Mouse (Mus musculus) hindbrain, embryonic 10.5 days (tissue): Measurements from ENCODE around the gene Tmem88b. TPM values are rescaled to one million over a fixed set of nuclear protein-coding genes. Genes with fewer than 3 reads are reported as not detected.
"Not testable (repeated sequence)": the region's sequence is repeated elsewhere in the genome, so short reads cannot be mapped to it uniquely, and the experiment has no call there.

ENCODE experiments used
- DNase-seq: peaks from one replicate; pipeline ENCODE4 v3.0.0-alpha.2; 2017; ENCODE audit warnings: low spot score
- H3K27ac ChIP-seq: fragments of 300-500 bp; sonication (generic); 2 replicates; pipeline ENCODE4 v1.5.1; 2016; ENCODE audit warnings: mild to moderate bottlenecking, moderate library complexity
- H3K27me3 ChIP-seq: fragments of 300-500 bp; sonication (generic); 2 replicates; pipeline ENCODE4 v1.6.1; 2016; ENCODE audit warnings: mild to moderate bottlenecking; ENCODE audit not compliant: poor library complexity, insufficient read depth, severe bottlenecking
- H3K36me3 ChIP-seq: fragments of 300-500 bp; sonication (generic); 2 replicates; pipeline ENCODE4 v1.6.1; 2016; ENCODE audit warnings: mild to moderate bottlenecking, moderate library complexity
- H3K4me1 ChIP-seq: fragments of 300-500 bp; sonication (generic); replicated peaks from 2 replicates; pipeline ENCODE4 v1.6.1; 2016; ENCODE audit warnings: mild to moderate bottlenecking
- H3K4me3 ChIP-seq: fragments of 300-500 bp; sonication (generic); 2 replicates; pipeline ENCODE4 v1.5.1; 2016; ENCODE audit warnings: mild to moderate bottlenecking, moderate library complexity
- H3K9me3 ChIP-seq: fragments of 300-500 bp; sonication (generic); 2 replicates; pipeline ENCODE4 v1.6.1; 2016; ENCODE audit warnings: mild to moderate bottlenecking, moderate library complexity
- WGBS: fragments of 180-500 bp; shearing (Covaris S2); methylation state at CpG from one replicate; pipeline ENCODE4 v1.1.7; 2016; 5-methylcytosine and 5-hydroxymethylcytosine counted together
- polyA plus RNA-seq: library from polyadenylated mRNA; unstranded; fragments of >200 nt; fragmentation: Nextera tagmentation; extraction: Ambion mirVana; gene quantifications from 2 replicates; pipeline ENCODE4 v1.2.1, GENCODE M21; 2016

The Tmem88b gene
- polyA plus RNA-seq, 1 experiment from 2014 or later: 0.31 TPM

- WGBS: 94% methylated on average over 5 of the region's 5 CpGs
- peaks cover 7% of the 10 kb centered on the region; the same call in 1 of the 2 replicates for H3K4me1 ChIP-seq
- no peaks in the 10 kb centered on the region for H3K9me3 ChIP-seq
- no peak for DNase-seq
- peaks cover 93% of the 10 kb centered on the region for H3K36me3 ChIP-seq
- no peak overlapping the region for H3K27ac ChIP-seq
- H3K27me3 ChIP-seq: no peaks in the 10 kb centered on the region
- no peak overlapping the region for H3K4me3 ChIP-seq
These were observed 43.0 kb downstream of the Tmem88b start for GRCm38 (mm10) chr4:155742684-155743083.

GRCm38 (mm10) chr4:155740681-155741080 is 45.0 kb downstream of the Tmem88b start:
- not testable (repeated sequence) for H3K4me3 ChIP-seq, DNase-seq, H3K9me3 ChIP-seq, H3K27ac ChIP-seq, H3K27me3 ChIP-seq
- peaks cover 17% of the 10 kb centered on the region for H3K4me1 ChIP-seq
- WGBS: 91% methylated on average over 10 of the region's 10 CpGs
- peaks cover 73% of the 10 kb centered on the region for H3K36me3 ChIP-seq

DNA sequence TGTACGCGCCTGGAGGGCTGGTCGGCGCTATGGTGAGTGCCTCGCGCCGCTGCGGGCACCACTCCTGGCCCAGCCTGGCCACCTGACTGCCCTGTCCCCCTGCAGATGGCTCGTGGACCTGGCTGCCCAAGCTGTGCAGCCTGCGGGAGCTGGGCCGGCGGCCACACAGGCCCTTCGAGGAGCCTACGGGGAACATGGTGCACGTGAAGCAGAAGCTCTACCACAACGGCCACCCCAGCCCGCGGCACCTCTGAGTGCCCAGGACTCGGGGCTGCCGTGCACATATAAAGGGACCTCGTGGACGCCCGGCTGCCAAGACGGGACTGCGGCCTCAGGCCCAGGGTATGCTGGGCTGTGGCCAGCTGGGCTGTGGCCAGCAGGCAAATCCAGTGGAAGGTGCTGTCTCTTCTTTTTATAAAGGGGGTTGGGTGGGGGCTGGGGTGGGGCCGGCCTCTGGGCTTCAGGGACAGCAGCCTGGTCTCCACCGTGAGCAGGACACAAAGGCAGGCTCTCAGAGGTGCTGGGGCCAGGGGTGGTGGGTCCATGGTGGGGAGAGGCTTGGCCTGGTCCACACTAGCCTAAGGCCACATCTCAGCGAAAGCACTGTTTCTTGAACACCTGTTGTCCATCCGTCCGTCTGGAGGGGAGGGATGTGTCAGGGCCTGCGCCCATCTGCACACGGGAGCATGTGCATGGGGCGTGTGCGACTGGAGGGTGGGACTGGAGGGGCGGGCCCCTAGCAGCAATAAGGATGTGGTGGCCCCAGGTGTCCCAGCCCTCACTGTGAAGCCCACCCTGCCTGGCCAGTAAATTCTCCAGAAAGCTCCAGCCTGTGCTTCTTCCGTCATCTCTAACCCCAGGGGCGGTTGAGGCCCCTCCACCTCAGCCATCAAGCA is 45.7 kb downstream of the Tmem88b start:
- DNase-seq: no peak
- H3K4me1 ChIP-seq: peaks cover 23% of the 10 kb centered on the region
- H3K36me3 ChIP-seq: peaks cover 66% of the 10 kb centered on the region
- no peaks in the 10 kb centered on the region for H3K27me3 ChIP-seq
- WGBS: 85% methylated on average over 37 of the region's 37 CpGs
- no peaks in the 10 kb centered on the region for H3K9me3 ChIP-seq
- no peak overlapping the region for H3K4me3 ChIP-seq
- no peak overlapping the region for H3K27ac ChIP-seq

GRCm38 (mm10) chr4:155739152-155739551 is 46.5 kb downstream of the Tmem88b start:
- no peak overlapping the region for H3K4me3 ChIP-seq
- 80% methylated on average over 6 of the region's 6 CpGs for WGBS
- H3K36me3 ChIP-seq: peaks cover 57% of the 10 kb centered on the region
- H3K27ac ChIP-seq: no peak overlapping the region
- no peak for DNase-seq
- peaks cover 27% of the 10 kb centered on the region for H3K4me1 ChIP-seq
- no peaks in the 10 kb centered on the region for H3K9me3 ChIP-seq
- H3K27me3 ChIP-seq: no peaks in the 10 kb centered on the region

DNA sequence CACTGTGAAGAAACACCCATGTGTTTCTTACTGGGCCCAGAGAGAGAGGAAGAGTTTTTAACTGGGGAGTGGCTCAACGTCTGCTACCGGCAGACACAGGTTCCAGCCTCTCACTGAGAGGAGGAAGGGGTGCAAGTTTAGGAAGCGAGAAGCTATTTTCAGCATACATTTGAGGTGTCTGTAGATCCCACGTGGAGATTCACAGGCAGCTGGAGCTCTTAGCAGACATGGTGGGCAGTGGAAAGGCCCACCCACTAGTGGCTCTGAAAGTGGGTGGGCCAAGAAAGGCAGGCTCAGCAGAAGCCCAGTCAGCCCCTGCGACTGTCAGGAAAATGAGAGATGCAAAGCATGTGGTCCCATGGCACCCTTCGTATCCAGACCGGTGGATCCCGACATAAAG is 47.4 kb downstream of the Tmem88b start:
- 67% methylated on average over 8 of the region's 8 CpGs for WGBS
- Histone ChIP-seq H3K27ac (no peak overlapping the region), H3K27me3 (no peaks in the 10 kb centered on the region), H3K36me3 (peaks cover 50% of the 10 kb centered on the region), H3K4me3 (no peak overlapping the region), H3K9me3 (no peaks in the 10 kb centered on the region), H3K4me1 (peaks cover 35% of the 10 kb centered on the region)
- DNase-seq: no peak

- 93% methylated on average over 5 of the region's 5 CpGs for WGBS
- Histone ChIP-seq H3K4me1 (peaks cover 36% of the 10 kb centered on the region), H3K9me3 (no peaks in the 10 kb centered on the region), H3K36me3 (peaks cover 49% of the 10 kb centered on the region), H3K27ac (no peak overlapping the region), H3K27me3 (no peaks in the 10 kb centered on the region), H3K4me3 (peak overlapping the region; percentile 85; the same call in 1 of the 2 replicates)
- DNase-seq: no peak
These were observed 49.3 kb downstream of the Tmem88b start for GRCm38 (mm10) chr4:155736421-155736820.

DNA sequence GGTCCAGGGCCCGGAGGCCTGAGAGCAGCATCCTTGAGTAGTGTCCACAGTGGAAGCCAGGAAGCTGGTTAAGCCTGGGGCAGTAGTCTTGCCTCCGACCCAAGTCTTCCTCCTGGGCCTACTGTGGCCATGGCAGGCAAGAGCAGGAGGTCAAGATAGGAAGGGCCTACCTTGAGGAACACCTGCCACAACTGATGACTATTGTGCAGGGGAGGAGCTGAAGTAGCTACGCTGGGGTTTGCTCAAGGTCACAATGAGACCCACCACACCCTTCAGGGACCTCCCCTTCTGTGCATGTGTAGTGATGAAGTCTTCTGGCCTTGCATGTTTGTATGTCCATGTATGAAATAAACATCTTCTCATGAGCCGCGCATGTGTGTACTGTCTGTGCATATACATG is 49.9 kb downstream of the Tmem88b start:
- Histone ChIP-seq H3K4me1 (peaks cover 36% of the 10 kb centered on the region), H3K36me3 (peaks cover 49% of the 10 kb centered on the region), H3K9me3 (no peaks in the 10 kb centered on the region), H3K27me3 (no peaks in the 10 kb centered on the region), H3K4me3 (peak overlapping the region; percentile 85), H3K27ac (peak overlapping the region; percentile 94)
- no peak for DNase-seq
- 71% methylated on average over 5 of the region's 5 CpGs for WGBS

DNA sequence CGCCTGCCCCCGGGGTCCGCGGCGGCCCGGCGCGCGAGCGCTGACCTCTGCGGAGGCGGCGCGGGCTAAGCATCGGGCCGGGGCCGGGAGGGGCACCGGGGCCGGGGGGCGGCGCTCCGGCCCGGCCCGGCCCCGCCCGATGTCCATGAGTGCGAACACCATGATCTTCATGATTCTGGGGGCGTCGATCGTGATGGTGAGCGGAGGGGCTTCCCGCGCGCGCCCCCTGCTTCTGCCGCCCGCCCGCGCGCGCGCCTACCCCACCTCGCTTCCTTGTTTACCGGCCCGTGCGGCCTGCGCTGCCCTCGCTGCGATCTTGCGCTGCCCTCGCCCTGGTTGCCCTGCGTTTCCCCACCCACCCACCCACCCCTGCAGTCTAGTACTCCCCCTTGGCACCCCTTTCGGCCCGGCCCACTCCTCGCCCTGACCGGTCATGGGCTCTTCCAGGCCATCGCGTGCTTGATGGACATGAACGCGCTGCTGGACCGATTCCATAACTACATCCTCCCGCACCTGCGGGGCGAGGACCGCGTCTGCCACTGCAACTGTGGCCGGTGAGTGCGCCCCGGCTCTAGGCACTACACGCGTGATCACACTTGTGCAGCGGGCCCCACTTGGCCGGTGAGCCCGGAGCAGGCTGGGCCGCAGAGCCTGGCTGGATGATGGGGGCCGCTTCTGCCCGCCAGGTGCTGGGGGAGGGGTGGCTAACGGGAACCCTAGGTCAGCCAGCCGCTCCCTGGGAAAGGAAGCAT is 50.5 kb downstream of the Tmem88b start:
- under 1% methylated on average over 76 of the region's 79 CpGs for WGBS
- DNase-seq: peak; percentile 55

DNA sequence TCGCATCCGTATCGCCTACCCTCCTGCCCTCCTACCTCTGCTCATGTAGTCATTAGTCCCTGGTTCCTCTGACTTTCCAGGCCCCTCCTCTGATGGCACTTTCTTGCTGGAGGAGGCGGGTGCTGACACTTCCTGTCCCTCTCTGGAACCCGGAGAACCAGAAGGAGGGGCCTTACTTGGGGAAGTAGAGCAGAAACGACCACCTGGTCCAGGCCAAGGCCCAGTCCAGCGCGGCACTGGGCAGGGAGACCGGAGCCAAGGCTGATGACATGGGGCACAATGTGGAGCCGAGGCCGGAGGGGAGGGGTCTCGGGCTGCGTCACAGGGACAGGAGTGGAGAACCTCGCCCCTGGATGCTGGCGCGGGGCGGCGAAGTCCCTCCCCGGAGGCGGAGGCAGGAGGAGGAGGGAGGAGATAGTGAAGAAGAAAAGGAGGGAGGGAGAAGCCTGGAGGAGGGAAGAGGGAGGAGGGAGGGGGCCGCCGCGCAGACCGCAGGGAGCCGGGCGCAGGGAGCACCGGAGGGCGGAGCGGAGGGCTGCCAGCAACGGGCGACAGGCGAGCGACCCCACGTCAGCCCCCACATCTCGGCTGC is 51.2 kb downstream of the Tmem88b start, which contains the start of gene Tmem240:
TSS of gene Tmem240 (plus strand) at position 451 of the 592 bp plus-strand sequence.
- peak; percentile 91 for DNase-seq
- no peaks in the 10 kb centered on the region for H3K9me3 ChIP-seq
- H3K36me3 ChIP-seq: peaks cover 40% of the 10 kb centered on the region
- H3K4me1 ChIP-seq: peaks cover 36% of the 10 kb centered on the region
- under 1% methylated on average over 35 of the region's 35 CpGs for WGBS
- H3K4me3 ChIP-seq: peak within 1 kb of the TSS; percentile 85
- H3K27me3 ChIP-seq: no peaks in the 10 kb centered on the region
- H3K27ac ChIP-seq: peak within 1 kb of the TSS; percentile 94

More for the DNA sequence above, 50.5 kb downstream of the Tmem88b start:
- Histone ChIP-seq H3K9me3 (no peaks in the 10 kb centered on the region), H3K27me3 (no peaks in the 10 kb centered on the region), H3K4me1 (peaks cover 36% of the 10 kb centered on the region), H3K36me3 (peaks cover 47% of the 10 kb centered on the region), H3K27ac (peak overlapping the region; percentile 94), H3K4me3 (peak overlapping the region; percentile 85)

DNA sequence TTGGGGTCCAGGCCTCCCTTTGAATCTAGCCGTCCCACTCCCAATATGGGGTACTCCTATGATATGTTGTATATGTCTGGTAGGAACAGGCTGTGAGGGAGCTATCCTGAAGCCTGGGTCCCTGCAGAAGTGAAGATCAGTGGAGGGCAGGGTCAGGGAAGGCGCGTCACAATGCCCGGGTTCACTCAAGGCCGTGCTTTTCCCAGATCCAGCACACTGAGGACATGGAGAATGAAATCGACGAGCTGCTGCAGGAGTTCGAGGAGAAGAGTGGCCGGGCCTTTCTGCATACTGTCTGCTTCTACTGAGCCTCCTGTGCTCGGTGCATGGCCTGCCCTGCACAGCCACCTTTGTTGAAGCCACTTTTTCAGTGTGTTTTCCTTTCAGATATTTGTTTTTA is 52.4 kb downstream of the Tmem88b start:
- 91% methylated on average over 10 of the region's 10 CpGs for WGBS
- no peak for DNase-seq
- no peak overlapping the region for H3K27ac ChIP-seq
- no peaks in the 10 kb centered on the region for H3K27me3 ChIP-seq
- no peak overlapping the region for H3K4me3 ChIP-seq
- no peaks in the 10 kb centered on the region for H3K9me3 ChIP-seq
- H3K36me3 ChIP-seq: peaks cover 34% of the 10 kb centered on the region
- peaks cover 33% of the 10 kb centered on the region for H3K4me1 ChIP-seq
